Mouse (Mus musculus) heart, embryonic 13.5 days (tissue): ENCODE measurements around the gene Dctpp1. TPM values are rescaled to one million over a fixed set of nuclear protein-coding genes. Genes with fewer than 3 reads are reported as not detected.

Source experiments
- ATAC-seq: fragments of 200-750 bp; cut with Nextera tagmentation; 2 replicates; pipeline ENCODE4 v1.8.0; 2017; ENCODE audit warnings: moderate TSS enrichment; ENCODE audit not compliant: insufficient number of reproducible peaks, low FRiP score, low TSS enrichment; ENCODE audit errors: extremely low read depth
- H3K27ac ChIP-seq: fragments of 300-500 bp; sonication (generic); replicated peaks from 2 replicates; pipeline ENCODE4 v1.5.1; 2015; ENCODE audit warnings: moderate library complexity, mild to moderate bottlenecking, inconsistent platforms
- H3K27me3 ChIP-seq: fragments of 300-500 bp; sonication (generic); replicated peaks from 2 replicates; pipeline ENCODE4 v1.6.1; 2015; ENCODE audit warnings: mild to moderate bottlenecking, inconsistent platforms
- H3K36me3 ChIP-seq: fragments of 300-500 bp; sonication (generic); 2 replicates; pipeline ENCODE4 v1.6.1; 2015; ENCODE audit warnings: mild to moderate bottlenecking, inconsistent platforms
- H3K4me1 ChIP-seq: fragments of 300-500 bp; sonication (generic); 2 replicates; pipeline ENCODE4 v1.6.1; 2015; ENCODE audit warnings: inconsistent platforms
- H3K4me2 ChIP-seq: fragments of 300-500 bp; sonication (generic); 2 replicates; pipeline ENCODE4 v1.6.1; 2015; ENCODE audit warnings: inconsistent platforms, mild to moderate bottlenecking, moderate library complexity
- H3K4me3 ChIP-seq: fragments of 300-500 bp; sonication (generic); 2 replicates; pipeline ENCODE4 v1.5.1; 2015; ENCODE audit warnings: moderate library complexity, mild to moderate bottlenecking, inconsistent platforms
- H3K9ac ChIP-seq: fragments of 300-500 bp; sonication (generic); 2 replicates; pipeline ENCODE4 v1.6.1; 2015; ENCODE audit warnings: inconsistent platforms, mild to moderate bottlenecking, moderate library complexity
- H3K9me3 ChIP-seq: fragments of 300-500 bp; sonication (generic); 2 replicates; pipeline ENCODE4 v1.6.1; 2016; ENCODE audit warnings: inconsistent platforms
- WGBS: fragments of 180-500 bp; shearing (Covaris S2); methylation state at CpG from one replicate; pipeline ENCODE4 v1.1.7; 2015; ENCODE audit warnings: mixed read lengths; 5-methylcytosine and 5-hydroxymethylcytosine counted together
- polyA plus RNA-seq: library from polyadenylated mRNA; unstranded; fragments of >200 nt; fragmentation: Nextera tagmentation; extraction: Ambion mirVana; gene quantifications from 2 replicates; pipeline ENCODE4 v1.2.1, GENCODE M21; 2015

Dctpp1 gene
- polyA plus RNA-seq, 1 experiment from 2014 or later: 161 TPM

- 21% methylated on average over 33 of the region's 33 CpGs for WGBS
- peak overlapping the region; percentile 24 for H3K27ac ChIP-seq
- no peak for ATAC-seq
Observed at GRCm38 (mm10) chr7:127214981-127215871, 45.3 kb downstream of the Dctpp1 start.

GRCm38 (mm10) chr7:127214521-127214920, 46.0 kb downstream of the Dctpp1 start:
- 0 out of 2 replicates have a peak, but pooled peaks cover 6% of the 10 kb centered on the region for H3K27me3 ChIP-seq
- H3K9ac ChIP-seq: peak overlapping the region; percentile 82
- H3K9me3 ChIP-seq: no peaks in the 10 kb centered on the region
- WGBS: 32% methylated on average over 21 of the region's 21 CpGs
- peak overlapping the region; percentile 24 for H3K27ac ChIP-seq
- H3K36me3 ChIP-seq: no peaks in the 10 kb centered on the region
- peak overlapping the region; percentile 53 for H3K4me3 ChIP-seq
- no peak for ATAC-seq
- H3K4me2 ChIP-seq: peak overlapping the region; percentile 73
- H3K4me1 ChIP-seq: peaks cover 65% of the 10 kb centered on the region

More at GRCm38 (mm10) chr7:127214981-127215871, 45.3 kb downstream of the Dctpp1 start:
- Histone ChIP-seq H3K4me1 (peaks cover 60% of the 10 kb centered on the region), H3K4me3 (peak overlapping the region; percentile 53), H3K9me3 (no peaks in the 10 kb centered on the region), H3K4me2 (peak overlapping the region; percentile 73), H3K27me3 (0 out of 2 replicates have a peak, but pooled peaks cover 6% of the 10 kb centered on the region), H3K36me3 (no peaks in the 10 kb centered on the region), H3K9ac (peak overlapping the region; percentile 82)

GRCm38 (mm10) chr7:127213930-127214329, 46.6 kb downstream of the Dctpp1 start:
- 0 out of 2 replicates have a peak, but pooled peaks cover 6% of the 10 kb centered on the region for H3K27me3 ChIP-seq
- peak overlapping the region; percentile 73 for H3K4me2 ChIP-seq
- no peaks in the 10 kb centered on the region for H3K36me3 ChIP-seq
- H3K4me1 ChIP-seq: peaks cover 69% of the 10 kb centered on the region
- 53% methylated on average over 12 of the region's 12 CpGs for WGBS
- H3K9me3 ChIP-seq: no peaks in the 10 kb centered on the region
- ATAC-seq: no peak
- H3K4me3 ChIP-seq: peak overlapping the region; percentile 53; the same call in 1 of the 2 replicates
- no peak overlapping the region for H3K27ac ChIP-seq
- H3K9ac ChIP-seq: peak overlapping the region; percentile 82

- no peaks in the 10 kb centered on the region for H3K9me3 ChIP-seq
- no peaks in the 10 kb centered on the region for H3K36me3 ChIP-seq
- 37% methylated on average over 7 of the region's 7 CpGs for WGBS
- H3K27me3 ChIP-seq: 0 out of 2 replicates have a peak, but pooled peaks cover 6% of the 10 kb centered on the region
- no peak overlapping the region for H3K9ac ChIP-seq
- H3K4me1 ChIP-seq: peaks cover 66% of the 10 kb centered on the region
- no peak for ATAC-seq
- H3K4me2 ChIP-seq: no peak overlapping the region
- H3K4me3 ChIP-seq: no peak overlapping the region
- no peak overlapping the region for H3K27ac ChIP-seq
Observed at GRCm38 (mm10) chr7:127213485-127213884, 47.0 kb downstream of the Dctpp1 start.

GRCm38 (mm10) chr7:127212432-127213250, 47.9 kb downstream of the Dctpp1 start:
- H3K9me3 ChIP-seq: no peaks in the 10 kb centered on the region
- no peaks in the 10 kb centered on the region for H3K36me3 ChIP-seq
- no peak overlapping the region for H3K4me3 ChIP-seq
- H3K4me1 ChIP-seq: peaks cover 57% of the 10 kb centered on the region
- H3K4me2 ChIP-seq: no peak overlapping the region
- no peak overlapping the region for H3K27ac ChIP-seq
- 84% methylated on average over 12 of the region's 12 CpGs for WGBS
- H3K9ac ChIP-seq: no peak overlapping the region
- no peak for ATAC-seq
- 0 out of 2 replicates have a peak, but pooled peaks cover 6% of the 10 kb centered on the region for H3K27me3 ChIP-seq

- 57% methylated on average over 5 of the region's 5 CpGs for WGBS
- 0 out of 2 replicates have a peak, but pooled peaks cover 6% of the 10 kb centered on the region for H3K27me3 ChIP-seq
- H3K4me3 ChIP-seq: no peak overlapping the region
- H3K36me3 ChIP-seq: no peaks in the 10 kb centered on the region
- no peaks in the 10 kb centered on the region for H3K9me3 ChIP-seq
- H3K9ac ChIP-seq: peak overlapping the region; percentile 58
- peak overlapping the region; percentile 24; the same call in 1 of the 2 replicates for H3K27ac ChIP-seq
- H3K4me2 ChIP-seq: no peak overlapping the region
- no peak for ATAC-seq
- peaks cover 55% of the 10 kb centered on the region for H3K4me1 ChIP-seq
Observed at GRCm38 (mm10) chr7:127211014-127211745, 49.3 kb downstream of the Dctpp1 start.

- no peak overlapping the region for H3K4me3 ChIP-seq
- no peak overlapping the region for H3K4me2 ChIP-seq
- 88% methylated on average over 4 of the region's 4 CpGs for WGBS
- 0 out of 2 replicates have a peak, but pooled peaks cover 6% of the 10 kb centered on the region for H3K27me3 ChIP-seq
- no peaks in the 10 kb centered on the region for H3K9me3 ChIP-seq
- no peak overlapping the region for H3K27ac ChIP-seq
- peak overlapping the region; percentile 11; the same call in 1 of the 2 replicates for H3K9ac ChIP-seq
- H3K36me3 ChIP-seq: peaks cover 2% of the 10 kb centered on the region
- ATAC-seq: no peak
- peaks cover 55% of the 10 kb centered on the region for H3K4me1 ChIP-seq
Observed at GRCm38 (mm10) chr7:127210266-127210665, 50.2 kb downstream of the Dctpp1 start.

GRCm38 (mm10) chr7:127209851-127210250, 50.7 kb downstream of the Dctpp1 start:
- Histone ChIP-seq H3K9me3 (no peaks in the 10 kb centered on the region), H3K27me3 (0 out of 2 replicates have a peak, but pooled peaks cover 6% of the 10 kb centered on the region), H3K9ac (peak overlapping the region; percentile 71), H3K4me1 (peaks cover 55% of the 10 kb centered on the region), H3K27ac (peak overlapping the region; percentile 94), H3K4me2 (peak overlapping the region; percentile 98), H3K4me3 (peak overlapping the region; percentile 97), H3K36me3 (peaks cover 6% of the 10 kb centered on the region)
- no peak for ATAC-seq
- WGBS: 76% methylated on average over 5 of the region's 5 CpGs

GRCm38 (mm10) chr7:127208553-127209438, 51.7 kb downstream of the Dctpp1 start, which contains the start of gene Mylpf:
TSS of gene Mylpf (plus strand) at chr7:127208890.
- peak; percentile 81 for ATAC-seq
- Histone ChIP-seq H3K4me1 (peaks cover 51% of the 10 kb centered on the region), H3K27ac (peak within 1 kb of the TSS; percentile 94), H3K4me2 (peak within 1 kb of the TSS; percentile 98), H3K9ac (peak within 1 kb of the TSS; percentile 97), H3K36me3 (peaks cover 15% of the 10 kb centered on the region), H3K4me3 (peak within 1 kb of the TSS; percentile 97), H3K27me3 (0 out of 2 replicates have a peak, but pooled peaks cover under 1% of the 10 kb centered on the region), H3K9me3 (no peaks in the 10 kb centered on the region)
- under 1% methylated on average over 23 of the region's 44 CpGs for WGBS

- H3K4me2 ChIP-seq: peak within 1 kb of the TSS; percentile 98
- 0% methylated on average over 30 of the region's 44 CpGs for WGBS
- peak within 1 kb of the TSS; percentile 94 for H3K27ac ChIP-seq
- H3K4me3 ChIP-seq: peak within 1 kb of the TSS; percentile 97
- no peak; the same call in 1 of the 2 replicates for ATAC-seq
- H3K9ac ChIP-seq: peak within 1 kb of the TSS; percentile 97
- H3K9me3 ChIP-seq: no peaks in the 10 kb centered on the region
- peaks cover 20% of the 10 kb centered on the region for H3K36me3 ChIP-seq
- no peaks in the 10 kb centered on the region for H3K27me3 ChIP-seq
- H3K4me1 ChIP-seq: peaks cover 49% of the 10 kb centered on the region
Observed at GRCm38 (mm10) chr7:127208295-127208552, 52.3 kb downstream of the Dctpp1 start, which contains the start of gene Tbc1d10b. TSS of gene Tbc1d10b (minus strand) at chr7:127208468.
